Mouse (Mus musculus) heart, embryonic 11.5 days (tissue): ENCODE data around the gene Mcf2l. TPM values are rescaled to one million over a fixed set of nuclear protein-coding genes. Genes with fewer than 3 reads are reported as not detected.
A peak's percentile ranks its signal among the peaks of the same experiment; 100 is the strongest.

Experiments
- ATAC-seq: fragments of 200-750 bp; cut with Nextera tagmentation; replicated peaks from 2 replicates; pipeline ENCODE4 v1.8.0; 2017; ENCODE audit warnings: moderate library complexity; ENCODE audit not compliant: insufficient number of reproducible peaks, low FRiP score, low TSS enrichment
- H3K27ac ChIP-seq: fragments of 300-500 bp; sonication (generic); 2 replicates; pipeline ENCODE4 v1.5.1; 2014; ENCODE audit warnings: mild to moderate bottlenecking, low read depth, low read length
- H3K27me3 ChIP-seq: fragments of 300-500 bp; sonication (generic); 2 replicates; pipeline ENCODE4 v1.6.1; 2014; ENCODE audit warnings: mild to moderate bottlenecking, low read length, mixed read lengths; ENCODE audit not compliant: control insufficient read depth, insufficient read depth
- H3K36me3 ChIP-seq: fragments of 300-500 bp; sonication (generic); 2 replicates; pipeline ENCODE4 v1.6.1; 2014; ENCODE audit warnings: mild to moderate bottlenecking, low read length, moderate library complexity, mixed read lengths; ENCODE audit not compliant: control insufficient read depth, insufficient read depth
- H3K4me1 ChIP-seq: fragments of 300-500 bp; sonication (generic); 2 replicates; pipeline ENCODE4 v1.6.1; 2014; ENCODE audit warnings: low read length; ENCODE audit not compliant: control insufficient read depth, insufficient read depth
- H3K4me2 ChIP-seq: fragments of 300-500 bp; sonication (generic); 2 replicates; pipeline ENCODE4 v1.6.1; 2014; ENCODE audit warnings: mild to moderate bottlenecking, moderate library complexity
- H3K4me3 ChIP-seq: fragments of 300-500 bp; sonication (generic); 2 replicates; pipeline ENCODE4 v1.5.1; 2014; ENCODE audit warnings: low read depth, low read length
- H3K9ac ChIP-seq: fragments of 300-500 bp; sonication (generic); 2 replicates; pipeline ENCODE4 v1.6.1; 2014; ENCODE audit warnings: mild to moderate bottlenecking, low read depth, low read length, moderate library complexity
- H3K9me3 ChIP-seq: fragments of 300-500 bp; sonication (generic); replicated peaks from 2 replicates; pipeline ENCODE4 v1.6.1; 2016; ENCODE audit warnings: low read length; ENCODE audit not compliant: control insufficient read depth
- WGBS: fragments of 180-500 bp; shearing (Covaris S2); extraction: QIAGEN DNeasy Blood & Tissue Kit; methylation state at CpG from one replicate; pipeline ENCODE4 v1.1.7; 2014; ENCODE audit not compliant: insufficient replicate concordance; 5-methylcytosine and 5-hydroxymethylcytosine counted together
- polyA plus RNA-seq: library from polyadenylated mRNA; unstranded; fragments of >200 nt; fragmentation: Nextera tagmentation; extraction: Ambion mirVana; gene quantifications from 2 replicates; pipeline ENCODE4 v1.2.1, GENCODE M21; 2014

Mcf2l gene
- polyA plus RNA-seq, 1 experiment from 2014 or later: 8.8 TPM

DNA sequence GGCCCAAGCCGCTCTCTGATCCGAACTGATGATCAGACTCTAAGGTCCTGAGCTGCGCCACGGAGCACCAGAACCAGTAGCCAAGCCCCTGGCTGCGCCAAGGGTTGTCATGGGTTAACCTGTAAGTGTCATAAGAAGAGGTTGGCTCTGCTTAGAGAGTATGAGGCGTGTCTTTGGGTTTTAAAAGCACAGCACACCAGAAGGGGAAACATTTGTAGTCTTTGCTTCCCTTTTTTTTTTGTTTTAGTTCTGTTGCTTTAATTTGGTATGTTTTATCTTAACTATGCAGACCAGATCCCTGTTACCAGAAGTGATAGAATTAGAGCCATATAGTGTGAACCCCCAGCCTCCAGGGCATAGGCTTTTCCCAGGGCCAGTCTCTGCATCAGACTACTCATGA lies 6.6 kb downstream of the Mcf2l start:
- 87% methylated on average over 6 of the region's 6 CpGs for WGBS
- H3K4me1 ChIP-seq: peaks cover 27% of the 10 kb centered on the region
- H3K4me2 ChIP-seq: no peak overlapping the region
- no peaks in the 10 kb centered on the region for H3K9me3 ChIP-seq
- H3K4me3 ChIP-seq: no peak overlapping the region
- no peak overlapping the region for H3K9ac ChIP-seq
- H3K27ac ChIP-seq: no peak overlapping the region
- ATAC-seq: no peak
- no peaks in the 10 kb centered on the region for H3K36me3 ChIP-seq
- 0 out of 2 replicates have a peak, but pooled peaks cover 2% of the 10 kb centered on the region for H3K27me3 ChIP-seq

DNA sequence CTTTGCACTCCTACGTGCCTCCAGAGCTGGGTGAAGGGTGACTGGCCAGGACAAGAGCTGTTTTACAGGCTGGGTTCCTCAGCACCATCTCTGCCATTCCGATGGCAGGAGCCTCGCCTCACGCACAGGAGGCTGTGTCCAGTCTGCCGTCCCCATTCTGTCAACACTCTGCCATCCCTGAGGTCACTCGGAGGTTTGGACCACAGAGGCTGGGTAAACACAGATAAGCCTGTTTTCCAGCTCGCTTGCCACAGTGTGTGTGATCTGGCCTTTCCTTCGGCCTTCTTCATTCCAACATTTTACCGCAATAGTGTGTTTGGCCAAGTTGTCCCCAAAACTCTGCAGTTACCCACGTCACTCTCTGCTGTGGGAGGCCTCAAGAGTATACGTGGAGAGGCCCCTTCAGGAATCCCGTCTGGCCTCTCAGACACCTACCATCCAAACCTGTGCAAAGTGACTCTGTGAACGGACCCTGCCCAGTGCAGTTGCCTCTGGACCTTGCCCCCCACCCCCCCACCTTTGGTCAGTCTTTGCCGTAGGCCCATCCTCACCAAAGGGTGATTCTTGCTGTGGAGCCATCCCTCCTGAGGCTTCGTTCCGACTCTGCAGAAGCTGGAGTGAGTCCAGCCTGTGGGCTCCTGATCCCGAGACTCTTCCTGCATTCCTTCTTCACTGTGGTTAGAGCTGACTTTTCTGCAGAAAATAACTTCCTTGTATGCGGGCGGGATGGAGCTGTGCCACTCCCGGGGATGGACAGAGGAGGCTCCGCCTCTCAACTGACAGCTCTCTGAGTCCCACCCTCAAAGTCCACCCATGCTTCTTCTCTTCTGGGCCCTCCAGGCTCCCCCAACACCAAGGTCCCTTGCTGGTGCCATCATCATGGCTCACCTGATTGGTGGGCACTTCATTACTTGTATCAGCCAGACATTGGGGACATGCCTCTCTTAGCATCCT lies 9.7 kb downstream of the Mcf2l start:
- Histone ChIP-seq H3K9me3 (no peaks in the 10 kb centered on the region), H3K27ac (no peak overlapping the region; the same call in 1 of the 2 replicates), H3K4me3 (no peak overlapping the region), H3K9ac (0 out of 2 replicates have a peak overlapping the region, but pooled peaks have one; percentile 6), H3K4me1 (peaks cover 19% of the 10 kb centered on the region), H3K36me3 (no peaks in the 10 kb centered on the region), H3K4me2 (peak overlapping the region; percentile 36), H3K27me3 (no peaks in the 10 kb centered on the region)
- 37% methylated on average over 21 of the region's 21 CpGs for WGBS
- ATAC-seq: no peak; the same call in 1 of the 2 replicates

- no peak overlapping the region for H3K27ac ChIP-seq
- no peak for ATAC-seq
- H3K4me3 ChIP-seq: no peak overlapping the region
- no peak overlapping the region for H3K9ac ChIP-seq
- peaks cover 4% of the 10 kb centered on the region for H3K27me3 ChIP-seq
- 79% methylated on average over 16 of the region's 16 CpGs for WGBS
- no peaks in the 10 kb centered on the region for H3K36me3 ChIP-seq
- H3K4me1 ChIP-seq: peaks cover 6% of the 10 kb centered on the region
- H3K4me2 ChIP-seq: no peak overlapping the region
- H3K9me3 ChIP-seq: no peaks in the 10 kb centered on the region
Measured at GRCm38 (mm10) chr8:12887772-12888435, 14.3 kb downstream of the Mcf2l start.

- no peaks in the 10 kb centered on the region for H3K36me3 ChIP-seq
- no peaks in the 10 kb centered on the region for H3K9me3 ChIP-seq
- no peak overlapping the region for H3K4me2 ChIP-seq
- peaks cover 4% of the 10 kb centered on the region for H3K27me3 ChIP-seq
- H3K9ac ChIP-seq: no peak overlapping the region
- ATAC-seq: no peak
- WGBS: 80% methylated on average over 11 of the region's 11 CpGs
- H3K4me1 ChIP-seq: no peaks in the 10 kb centered on the region
- no peak overlapping the region for H3K27ac ChIP-seq
- no peak overlapping the region for H3K4me3 ChIP-seq
Measured at GRCm38 (mm10) chr8:12889046-12889598, 15.5 kb downstream of the Mcf2l start.

GRCm38 (mm10) chr8:12892882-12893446 lies 19.4 kb downstream of the Mcf2l start:
- H3K27me3 ChIP-seq: peaks cover 4% of the 10 kb centered on the region
- no peaks in the 10 kb centered on the region for H3K9me3 ChIP-seq
- WGBS: 62% methylated on average over 5 of the region's 5 CpGs
- H3K4me2 ChIP-seq: no peak overlapping the region
- no peak overlapping the region for H3K27ac ChIP-seq
- H3K36me3 ChIP-seq: no peaks in the 10 kb centered on the region
- no peak overlapping the region for H3K9ac ChIP-seq
- H3K4me3 ChIP-seq: no peak overlapping the region
- H3K4me1 ChIP-seq: peaks cover 3% of the 10 kb centered on the region; the same call in 1 of the 2 replicates
- no peak for ATAC-seq

- Histone ChIP-seq H3K9ac (no peak overlapping the region), H3K4me3 (no peak overlapping the region), H3K27ac (no peak overlapping the region), H3K9me3 (no peaks in the 10 kb centered on the region), H3K27me3 (peaks cover 4% of the 10 kb centered on the region), H3K4me1 (peaks cover 3% of the 10 kb centered on the region; the same call in 1 of the 2 replicates), H3K4me2 (no peak overlapping the region), H3K36me3 (no peaks in the 10 kb centered on the region)
- WGBS: 72% methylated on average over 12 of the region's 12 CpGs
- ATAC-seq: no peak
Measured at GRCm38 (mm10) chr8:12893797-12894578, 20.4 kb downstream of the Mcf2l start.

DNA sequence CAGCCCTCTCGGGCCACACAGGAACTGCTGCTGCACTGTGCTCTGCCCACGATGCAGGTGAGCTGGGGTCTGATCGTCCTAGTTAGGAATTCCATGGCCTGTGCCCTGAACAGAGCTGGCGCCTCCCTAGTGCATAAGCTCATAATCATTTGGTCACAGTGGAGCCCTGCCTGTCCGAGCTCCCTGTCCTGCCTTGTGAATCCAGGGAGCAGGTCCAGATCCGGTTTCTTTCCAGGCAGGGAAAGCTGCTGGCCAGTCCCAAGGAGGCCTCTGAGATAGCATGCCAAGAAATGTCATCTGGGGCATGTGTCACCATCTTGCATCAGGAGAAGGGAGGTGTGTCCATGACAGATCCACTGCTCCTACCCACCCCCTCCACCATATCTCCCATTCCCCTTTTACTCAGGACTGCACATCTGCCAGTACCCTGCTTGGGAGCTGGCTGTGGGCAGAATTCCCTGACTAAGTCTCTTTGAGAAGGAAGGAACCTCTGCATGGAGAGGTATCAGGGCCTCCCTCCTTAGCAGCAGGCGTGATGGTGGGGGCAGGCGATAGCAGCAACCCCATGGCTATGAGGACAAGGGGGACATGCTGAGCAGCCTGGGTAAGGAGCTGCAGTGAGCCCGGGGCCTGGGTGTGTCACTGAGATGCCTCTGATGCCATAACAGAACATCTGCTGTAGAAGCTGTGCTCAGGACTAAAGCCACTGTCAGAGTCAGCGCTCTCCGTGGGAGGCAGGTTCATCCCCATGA lies 21.4 kb downstream of the Mcf2l start:
- H3K9me3 ChIP-seq: no peaks in the 10 kb centered on the region
- no peak overlapping the region for H3K27ac ChIP-seq
- H3K4me3 ChIP-seq: no peak overlapping the region
- 72% methylated on average over 11 of the region's 11 CpGs for WGBS
- H3K9ac ChIP-seq: no peak overlapping the region
- H3K4me1 ChIP-seq: peaks cover 3% of the 10 kb centered on the region; the same call in 1 of the 2 replicates
- no peak for ATAC-seq
- no peaks in the 10 kb centered on the region for H3K36me3 ChIP-seq
- H3K27me3 ChIP-seq: peaks cover 4% of the 10 kb centered on the region
- no peak overlapping the region for H3K4me2 ChIP-seq
